Mouse (Mus musculus): ENCODE results near the gene Epb41l1. TPM values are rescaled to one million over a fixed set of nuclear protein-coding genes. Genes with fewer than 3 reads are reported as not detected.
A peak's percentile ranks its signal among the peaks of the same experiment; 100 is the strongest.
"Not testable (repeated sequence)": the region's sequence is repeated elsewhere in the genome, so short reads cannot be mapped to it uniquely, and the experiment has no call there.

Gene Epb41l1
- total and polyA plus RNA-seq, 3 experiments, result 7.3 to 8.2 (median 7.6) TPM

DNA sequence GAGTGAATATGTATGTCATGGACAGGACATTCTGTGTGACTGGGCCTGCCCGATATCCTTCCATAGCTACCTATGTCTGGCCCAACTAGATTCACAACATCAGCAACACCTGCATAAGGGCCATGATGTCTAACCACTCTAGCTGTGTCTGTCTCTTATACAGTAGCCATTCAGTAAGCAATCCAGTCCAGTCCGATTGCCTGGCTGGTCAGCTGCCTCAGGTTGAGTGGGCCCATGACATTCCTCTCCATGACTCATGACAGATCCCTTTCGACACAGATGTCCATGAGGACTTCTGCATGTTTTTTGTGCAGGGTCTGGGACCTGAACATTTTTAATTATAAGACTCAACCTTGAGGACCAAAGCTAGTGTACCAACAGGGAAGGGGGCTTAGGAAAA, 18.7 kb upstream of the Epb41l1 start:
- intact Hi-C loops (cut with DNase I), result no loop called here
- no peak overlapping the region for H3K9ac ChIP-seq (ENCODE audit: low read depth, low read length)
- no peak overlapping the region for H3K27ac ChIP-seq
- no peak for DNase-seq
- TF ChIP-seq POLR2A (IDR thresholded peaks at IDR 0.05; ENCODE audit: insufficient read depth, low read depth, low read length), result no peak
- no peak for TF ChIP-seq EP300 (IDR thresholded peaks at IDR 0.05; ENCODE audit: insufficient read depth, low read depth, low read length)
- TF ChIP-seq CTCF (IDR thresholded peaks at IDR 0.05), result no peak
- H3K36me3 ChIP-seq (ENCODE audit: control insufficient read depth, insufficient read depth, low read length), result no peaks in the 10 kb centered on the region
- no peaks in the 10 kb centered on the region for H3K27me3 ChIP-seq (ENCODE audit: control insufficient read depth, insufficient read depth, low read length)
- no peaks in the 10 kb centered on the region for H3K4me1 ChIP-seq (ENCODE audit: control insufficient read depth, insufficient read depth, low read length)
- H3K4me3 ChIP-seq, result no peak overlapping the region
- H3K79me2 ChIP-seq (replicated peaks; ENCODE audit: control insufficient read depth, insufficient read depth, low read length), result no peaks in the 10 kb centered on the region
- WGBS, result 79% methylated on average over 3 of the region's 3 CpGs

DNA sequence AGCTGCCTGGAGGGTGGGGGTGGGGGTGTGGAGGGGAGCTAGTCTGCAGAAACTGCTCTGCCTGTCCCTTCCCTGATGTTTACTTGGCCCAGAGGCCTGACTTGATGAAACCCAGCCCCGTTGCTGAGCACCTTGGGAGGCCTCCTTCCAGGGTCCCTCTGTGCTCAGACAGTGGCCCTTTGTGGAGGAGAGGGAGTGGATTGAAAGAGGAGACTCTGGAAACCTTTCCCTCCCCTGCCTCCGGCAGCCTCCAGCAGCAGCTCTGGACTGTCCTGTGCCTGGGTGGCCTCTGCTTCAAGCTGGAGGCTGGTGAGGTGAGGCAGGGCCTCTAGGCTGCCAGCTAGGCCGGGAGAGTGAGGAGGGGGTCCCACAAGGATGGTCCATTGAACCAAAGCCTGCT, 13.7 kb upstream of the Epb41l1 start:
- intact Hi-C loops (cut with DNase I), result no loop called here
- no peak for DNase-seq
- TF ChIP-seq CTCF (IDR thresholded peaks at IDR 0.05) (no peak), EP300 (IDR thresholded peaks at IDR 0.05; ENCODE audit: insufficient read depth, low read depth, low read length) (no peak), POLR2A (IDR thresholded peaks at IDR 0.05; ENCODE audit: insufficient read depth, low read depth, low read length) (no peak)
- Histone ChIP-seq H3K4me3 (no peak overlapping the region), H3K9ac (ENCODE audit: low read depth, low read length) (no peak overlapping the region), H3K27me3 (ENCODE audit: control insufficient read depth, insufficient read depth, low read length) (no peaks in the 10 kb centered on the region), H3K79me2 (replicated peaks; ENCODE audit: control insufficient read depth, insufficient read depth, low read length) (no peaks in the 10 kb centered on the region), H3K27ac (no peak overlapping the region), H3K4me1 (ENCODE audit: control insufficient read depth, insufficient read depth, low read length) (no peaks in the 10 kb centered on the region), H3K36me3 (ENCODE audit: control insufficient read depth, insufficient read depth, low read length) (no peaks in the 10 kb centered on the region)
- WGBS, result 57% methylated on average over 3 of the region's 3 CpGs

DNA sequence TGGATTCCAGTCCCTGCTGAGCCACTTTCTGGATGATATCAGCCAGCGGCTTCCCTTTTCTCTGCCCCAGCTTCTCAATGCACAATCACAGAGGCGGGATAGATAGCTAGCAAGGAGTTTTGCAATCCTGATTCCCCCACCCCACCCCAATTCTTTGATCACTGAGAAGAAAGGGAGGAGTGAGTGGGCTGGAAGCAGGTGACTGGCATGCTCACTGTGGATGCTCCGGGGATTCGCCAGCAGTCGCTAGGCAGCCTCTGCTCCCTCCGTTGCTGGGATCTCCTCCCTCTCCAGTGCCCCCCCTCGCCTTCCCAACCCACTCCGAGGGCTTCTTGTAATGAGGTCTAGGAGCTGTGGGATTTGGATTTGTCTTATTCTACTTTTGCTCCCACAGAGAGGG, 12.5 kb upstream of the Epb41l1 start:
- intact Hi-C loops (cut with DNase I), result no loop called here
- H3K27ac ChIP-seq, result no peak overlapping the region
- 48% methylated on average over 8 of the region's 8 CpGs for WGBS
- no peaks in the 10 kb centered on the region for H3K36me3 ChIP-seq (ENCODE audit: control insufficient read depth, insufficient read depth, low read length)
- no peaks in the 10 kb centered on the region for H3K79me2 ChIP-seq (replicated peaks; ENCODE audit: control insufficient read depth, insufficient read depth, low read length)
- TF ChIP-seq POLR2A (IDR thresholded peaks at IDR 0.05; ENCODE audit: insufficient read depth, low read depth, low read length) (no peak), CTCF (IDR thresholded peaks at IDR 0.05) (no peak), EP300 (IDR thresholded peaks at IDR 0.05; ENCODE audit: insufficient read depth, low read depth, low read length) (no peak)
- no peak for DNase-seq
- no peaks in the 10 kb centered on the region for H3K4me1 ChIP-seq (ENCODE audit: control insufficient read depth, insufficient read depth, low read length)
- H3K9ac ChIP-seq (ENCODE audit: low read depth, low read length), result no peak overlapping the region
- no peaks in the 10 kb centered on the region for H3K27me3 ChIP-seq (ENCODE audit: control insufficient read depth, insufficient read depth, low read length)
- no peak overlapping the region for H3K4me3 ChIP-seq

DNA sequence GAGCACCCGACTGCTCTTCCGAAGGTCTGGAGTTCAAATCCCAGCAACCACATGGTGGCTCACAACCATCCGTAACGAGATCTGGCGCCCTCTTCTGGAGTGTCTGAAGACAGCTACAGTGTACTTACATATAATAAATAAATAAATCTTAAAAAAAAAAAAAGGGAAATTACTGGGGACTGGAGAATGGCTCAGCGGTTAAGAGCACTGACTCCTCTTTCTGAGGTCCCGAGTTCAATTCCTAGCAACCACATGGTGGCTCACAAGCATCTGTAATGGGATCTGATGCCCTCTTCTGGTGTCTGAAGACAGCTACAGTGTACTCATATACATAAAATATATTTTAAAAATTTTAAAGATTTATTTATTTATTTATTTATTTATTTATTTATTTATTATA, 9.4 kb upstream of the Epb41l1 start:
- H3K79me2 ChIP-seq (replicated peaks; ENCODE audit: control insufficient read depth, insufficient read depth, low read length); H3K27me3 ChIP-seq (ENCODE audit: control insufficient read depth, insufficient read depth, low read length); DNase-seq; intact Hi-C loops (cut with DNase I); H3K27ac ChIP-seq; H3K36me3 ChIP-seq (ENCODE audit: control insufficient read depth, insufficient read depth, low read length); H3K9ac ChIP-seq (ENCODE audit: low read depth, low read length); H3K4me3 ChIP-seq; H3K4me1 ChIP-seq (ENCODE audit: control insufficient read depth, insufficient read depth, low read length): not testable (repeated sequence)
- TF ChIP-seq CTCF (IDR thresholded peaks at IDR 0.05), result peak; percentile 27
- 67% methylated on average over 7 of the region's 7 CpGs for WGBS

DNA sequence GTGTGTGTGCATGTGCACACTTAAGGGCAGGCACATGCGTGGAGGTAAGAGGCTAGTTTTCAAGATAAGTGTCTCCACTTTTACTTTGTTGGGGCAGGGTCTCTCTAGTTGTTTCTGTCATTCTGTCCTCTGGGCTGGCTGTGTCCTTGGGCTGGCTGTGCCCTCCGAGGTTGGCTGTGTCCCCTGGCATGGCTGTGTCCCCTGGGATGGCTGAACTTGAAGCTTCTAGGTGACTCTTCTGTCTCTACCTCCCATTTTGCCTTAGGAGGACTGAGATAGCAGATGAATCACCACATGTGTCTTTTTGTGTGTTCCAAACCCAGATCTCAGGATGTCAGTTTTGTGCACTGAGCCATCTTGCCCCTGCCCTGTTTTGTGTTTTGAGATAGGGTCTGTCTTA, 5.7 kb upstream of the Epb41l1 start:
- TF ChIP-seq CTCF (IDR thresholded peaks at IDR 0.05) (no peak), POLR2A (IDR thresholded peaks at IDR 0.05; ENCODE audit: insufficient read depth, low read depth, low read length) (no peak), EP300 (IDR thresholded peaks at IDR 0.05; ENCODE audit: insufficient read depth, low read depth, low read length) (no peak)
- intact Hi-C loops (cut with DNase I), result loop anchor here (5.0 kb wide), 1 partner anchor 47 kb away; no protein-coding TSS in a partner anchor
- no peak overlapping the region for H3K4me3 ChIP-seq
- H3K27ac ChIP-seq, result no peak overlapping the region
- WGBS, result 70% methylated on average over 2 of the region's 2 CpGs
- H3K36me3 ChIP-seq (ENCODE audit: control insufficient read depth, insufficient read depth, low read length), result no peaks in the 10 kb centered on the region
- H3K27me3 ChIP-seq (ENCODE audit: control insufficient read depth, insufficient read depth, low read length), result peaks cover 2% of the 10 kb centered on the region; the same call in 1 of the 2 replicates
- H3K4me1 ChIP-seq (ENCODE audit: control insufficient read depth, insufficient read depth, low read length), result no peaks in the 10 kb centered on the region; the same call in 1 of the 2 replicates
- DNase-seq, result no peak
- no peaks in the 10 kb centered on the region for H3K79me2 ChIP-seq (replicated peaks; ENCODE audit: control insufficient read depth, insufficient read depth, low read length)
- H3K9ac ChIP-seq (ENCODE audit: low read depth, low read length), result no peak overlapping the region

DNA sequence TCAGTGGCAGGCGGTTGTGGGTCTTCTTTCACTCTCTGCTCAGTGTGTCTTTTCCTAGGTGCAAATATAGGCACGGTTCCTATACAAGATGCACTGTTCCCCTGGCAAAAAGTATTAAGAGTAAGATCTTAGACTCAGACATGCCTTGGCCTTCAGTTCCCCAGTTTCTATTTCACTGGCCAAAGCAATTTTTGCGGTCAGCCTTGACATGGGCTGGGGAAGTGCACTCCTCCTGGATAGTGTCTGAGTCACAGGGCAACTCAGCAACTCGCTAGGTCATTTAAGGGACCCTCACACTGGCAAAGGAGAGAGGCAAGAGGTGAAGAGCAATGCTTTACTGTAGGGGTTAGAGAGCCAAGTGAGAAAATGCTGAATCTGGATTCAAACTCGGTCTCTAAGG, 5.0 kb upstream of the Epb41l1 start:
- Histone ChIP-seq H3K9ac (ENCODE audit: low read depth, low read length) (no peak overlapping the region), H3K4me3 (no peak overlapping the region), H3K27me3 (ENCODE audit: control insufficient read depth, insufficient read depth, low read length) (peaks cover 6% of the 10 kb centered on the region), H3K27ac (no peak overlapping the region), H3K79me2 (replicated peaks; ENCODE audit: control insufficient read depth, insufficient read depth, low read length) (no peaks in the 10 kb centered on the region), H3K36me3 (ENCODE audit: control insufficient read depth, insufficient read depth, low read length) (no peaks in the 10 kb centered on the region), H3K4me1 (ENCODE audit: control insufficient read depth, insufficient read depth, low read length) (no peaks in the 10 kb centered on the region; the same call in 1 of the 2 replicates)
- intact Hi-C loops (cut with DNase I), result loop anchor here (5.0 kb wide), 1 partner anchor 47 kb away; no protein-coding TSS in a partner anchor
- no peak for DNase-seq
- TF ChIP-seq CTCF (IDR thresholded peaks at IDR 0.05), result no peak
- TF ChIP-seq EP300 (IDR thresholded peaks at IDR 0.05; ENCODE audit: insufficient read depth, low read depth, low read length), result no peak
- TF ChIP-seq POLR2A (IDR thresholded peaks at IDR 0.05; ENCODE audit: insufficient read depth, low read depth, low read length), result no peak
- 76% methylated on average over 5 of the region's 5 CpGs for WGBS

Data from heart, adult 2 months (tissue).